Mouse (Mus musculus) heart, embryonic 14.5 days (tissue): ENCODE results near the gene Fbxo27. TPM values are rescaled to one million over a fixed set of nuclear protein-coding genes. Genes with fewer than 3 reads are reported as not detected.
A peak's percentile ranks its signal among the peaks of the same experiment; 100 is the strongest.

Experiments used
- ATAC-seq: fragments of 200-750 bp; cut with Nextera tagmentation; 2 replicates; pipeline ENCODE4 v1.8.0; 2017; ENCODE audit warnings: low read depth, moderate TSS enrichment; ENCODE audit not compliant: insufficient number of reproducible peaks, insufficient read depth, low FRiP score
- H3K27ac ChIP-seq, 2 experiments: fragments of 200-500 bp in 1 of 2; fragments of 300-500 bp in 1 of 2; sonication (generic) in 1 of 2; replicated peaks in 1 of 2; 2 replicates each; pipeline ENCODE4 v1.5.1; 2012 to 2014; ENCODE audit warnings: low read depth in 2 of 2, low read length in 2 of 2, control low read depth in 1 of 2, mild to moderate bottlenecking in 1 of 2, mixed read lengths in 1 of 2; ENCODE audit not compliant: control insufficient read depth in 1 of 2, insufficient read depth in 1 of 2
- H3K27me3 ChIP-seq: fragments of 300-500 bp; sonication (generic); 2 replicates; pipeline ENCODE4 v1.6.1; 2014; ENCODE audit warnings: mild to moderate bottlenecking, low read length, control low read depth; ENCODE audit not compliant: control insufficient read depth, insufficient read depth
- H3K36me3 ChIP-seq: fragments of 300-500 bp; sonication (generic); 2 replicates; pipeline ENCODE4 v1.6.1; 2014; ENCODE audit warnings: mild to moderate bottlenecking, control low read depth, low read length, mixed read lengths; ENCODE audit not compliant: control insufficient read depth, insufficient read depth
- H3K4me1 ChIP-seq, 2 experiments: fragments of 200-500 bp in 1 of 2; fragments of 300-500 bp in 1 of 2; sonication (generic) in 1 of 2; 2 replicates each; pipeline ENCODE4 v1.6.1; 2012 to 2014; ENCODE audit warnings: low read length in 2 of 2, control low read depth in 1 of 2, mixed read lengths in 1 of 2; ENCODE audit not compliant: control insufficient read depth in 2 of 2, insufficient read depth in 2 of 2
- H3K4me2 ChIP-seq: fragments of 300-500 bp; sonication (generic); 2 replicates; pipeline ENCODE4 v1.6.1; 2014; ENCODE audit warnings: mild to moderate bottlenecking, low read length
- H3K4me3 ChIP-seq, 2 experiments: fragments of 200-500 bp in 1 of 2; fragments of 300-500 bp in 1 of 2; sonication (generic) in 1 of 2; 2 replicates each; pipeline ENCODE4 v1.5.1; 2012 to 2014; ENCODE audit warnings: low read length in 2 of 2, mild to moderate bottlenecking in 2 of 2, control low read depth in 1 of 2, low read depth in 1 of 2, moderate library complexity in 1 of 2; ENCODE audit not compliant: control insufficient read depth in 1 of 2, insufficient read depth in 1 of 2
- H3K9ac ChIP-seq: fragments of 300-500 bp; sonication (generic); 2 replicates; pipeline ENCODE4 v1.6.1; 2014; ENCODE audit warnings: mild to moderate bottlenecking, low read length
- H3K9me3 ChIP-seq: fragments of 300-500 bp; sonication (generic); 2 replicates; pipeline ENCODE4 v1.6.1; 2016; ENCODE audit warnings: low read length, control low read depth; ENCODE audit not compliant: control insufficient read depth
- WGBS: fragments of 180-500 bp; shearing (Covaris S2); extraction: QIAGEN DNeasy Blood & Tissue Kit; methylation state at CpG from one replicate; pipeline ENCODE4 v1.1.7; 2014; 5-methylcytosine and 5-hydroxymethylcytosine counted together
- polyA plus RNA-seq: library from polyadenylated mRNA; unstranded; fragments of >200 nt; fragmentation: Nextera tagmentation; extraction: Ambion mirVana; gene quantifications from 2 replicates; pipeline ENCODE4 v1.2.1, GENCODE M21; 2014

Fbxo27 gene
- 3.7 and 4.2 TPM in 2 replicates for polyA plus RNA-seq

GRCm38 (mm10) chr7:28692545-28693320 lies at the start of gene Fbxo27:
Gene Fbxo27 (plus strand): TSS chr7:28692849.
- peak; percentile 11; the same call in 1 of the 2 replicates for ATAC-seq
- Histone ChIP-seq H3K4me1 (peaks cover 0 to 3% of the 10 kb centered on the region in 2 experiments; a peak in 1 of 4 replicates), H3K36me3 (no peaks in the 10 kb centered on the region), H3K9me3 (no peaks in the 10 kb centered on the region), H3K27ac (no peak within 1 kb of the TSS), H3K4me2 (peak within 1 kb of the TSS; percentile 92), H3K4me3 (peak within 1 kb of the TSS; percentile 43 to 52), H3K9ac (peak within 1 kb of the TSS; percentile 69), H3K27me3 (peaks cover 15% of the 10 kb centered on the region)
- 34% methylated on average over 30 of the region's 30 CpGs for WGBS

GRCm38 (mm10) chr7:28645366-28645765 lies 47.3 kb upstream of the Fbxo27 start:
- H3K27ac ChIP-seq, result no peak overlapping the region
- no peaks in the 10 kb centered on the region for H3K4me1 ChIP-seq
- no peak overlapping the region for H3K4me2 ChIP-seq
- no peaks in the 10 kb centered on the region for H3K27me3 ChIP-seq
- no peak for ATAC-seq
- no peak overlapping the region for H3K9ac ChIP-seq
- H3K4me3 ChIP-seq, result no peak overlapping the region
- H3K36me3 ChIP-seq, result no peaks in the 10 kb centered on the region
- no peaks in the 10 kb centered on the region for H3K9me3 ChIP-seq
- 74% methylated on average over 6 of the region's 6 CpGs for WGBS

GRCm38 (mm10) chr7:28645947-28646475 lies 46.6 kb upstream of the Fbxo27 start:
- 83% methylated on average over 2 of the region's 2 CpGs for WGBS
- no peak overlapping the region for H3K27ac ChIP-seq
- no peak overlapping the region for H3K9ac ChIP-seq
- H3K4me1 ChIP-seq, result no peaks in the 10 kb centered on the region
- no peak overlapping the region for H3K4me2 ChIP-seq
- H3K4me3 ChIP-seq, result no peak overlapping the region
- no peak for ATAC-seq
- no peaks in the 10 kb centered on the region for H3K36me3 ChIP-seq
- no peaks in the 10 kb centered on the region for H3K27me3 ChIP-seq
- H3K9me3 ChIP-seq, result peaks cover under 1% of the 10 kb centered on the region; the same call in 1 of the 2 replicates

GRCm38 (mm10) chr7:28647016-28647415 lies 45.6 kb upstream of the Fbxo27 start:
- WGBS, result 52% methylated on average over 7 of the region's 7 CpGs
- H3K9me3 ChIP-seq, result peaks cover 2% of the 10 kb centered on the region; the same call in 1 of the 2 replicates
- no peak overlapping the region for H3K4me3 ChIP-seq
- no peak for ATAC-seq
- H3K36me3 ChIP-seq, result no peaks in the 10 kb centered on the region
- no peaks in the 10 kb centered on the region for H3K27me3 ChIP-seq
- no peaks in the 10 kb centered on the region for H3K4me1 ChIP-seq
- H3K27ac ChIP-seq, result no peak overlapping the region
- no peak overlapping the region for H3K9ac ChIP-seq
- no peak overlapping the region for H3K4me2 ChIP-seq

- H3K4me3 ChIP-seq, result no peak overlapping the region
- no peak overlapping the region for H3K9ac ChIP-seq
- 93% methylated on average over 2 of the region's 2 CpGs for WGBS
- no peak overlapping the region for H3K4me2 ChIP-seq
- H3K27ac ChIP-seq, result no peak overlapping the region
- no peaks in the 10 kb centered on the region for H3K36me3 ChIP-seq
- no peak for ATAC-seq
- no peaks in the 10 kb centered on the region for H3K4me1 ChIP-seq
- no peaks in the 10 kb centered on the region for H3K27me3 ChIP-seq
- H3K9me3 ChIP-seq, result peaks cover 2% of the 10 kb centered on the region; the same call in 1 of the 2 replicates
Observed at GRCm38 (mm10) chr7:28651157-28651556, 41.5 kb upstream of the Fbxo27 start.

- Histone ChIP-seq H3K36me3 (no peaks in the 10 kb centered on the region), H3K9me3 (no peaks in the 10 kb centered on the region), H3K27ac (no peak overlapping the region), H3K4me3 (no peak overlapping the region), H3K27me3 (no peaks in the 10 kb centered on the region), H3K4me1 (no peaks in the 10 kb centered on the region), H3K4me2 (no peak overlapping the region), H3K9ac (no peak overlapping the region)
- 68% methylated on average over 4 of the region's 4 CpGs for WGBS
- no peak for ATAC-seq
Observed at GRCm38 (mm10) chr7:28656430-28656829, 36.2 kb upstream of the Fbxo27 start.

GRCm38 (mm10) chr7:28665620-28666579 lies 26.7 kb upstream of the Fbxo27 start:
- ATAC-seq, result no peak
- Histone ChIP-seq H3K9me3 (no peaks in the 10 kb centered on the region), H3K4me3 (no peak overlapping the region), H3K4me2 (peak overlapping the region; percentile 43), H3K9ac (no peak overlapping the region), H3K27me3 (0 out of 2 replicates have a peak, but pooled peaks cover 6% of the 10 kb centered on the region), H3K4me1 (no peaks in the 10 kb centered on the region), H3K27ac (no peak overlapping the region), H3K36me3 (no peaks in the 10 kb centered on the region)
- WGBS, result 27% methylated on average over 15 of the region's 15 CpGs
